8 mouse cellular contexts compared by ENCODE assay signal in genomic region chr11:74724235-74724791, GRCm38 (mm10). TPM values are rescaled to one million over a fixed set of nuclear protein-coding genes. Genes with fewer than 3 reads are reported as not detected.
DNase-seq lines count a peak whose midpoint lies in the region; ATAC-seq and TF ChIP-seq lines count a peak whose summit lies in the region.

Gene Pafah1b1 (minus strand): TSS chr11:74724670.

- peak; percentile 88 for DNase-seq in c-Kit-positive CD71-positive TER-119-positive erythroid progenitor cells, embryonic 14.5 days (ENCODE audit: low spot score)
- peak; percentile 96 to 97 for DNase-seq in heart, postnatal 10 days
- peak; percentile 65 for DNase-seq in large intestine, adult 2 months (ENCODE audit: low read depth, low spot score)
- peak; percentile 97 for DNase-seq in liver, postnatal 0 days
- DNase-seq in testis, postnatal 10 days (ENCODE audit: low spot score): peak; percentile 97

- WGBS in forebrain, embryonic 13.5 days: 0% methylated on average over 53 of the region's 56 CpGs
- WGBS in large intestine, adult 2 months: under 1% methylated on average over 51 of the region's 56 CpGs
- under 1% methylated on average over 42 of the region's 56 CpGs for WGBS in liver, postnatal 0 days (ENCODE audit: insufficient replicate concordance)
- WGBS in neural tube, embryonic 14.5 days: under 1% methylated on average over 54 of the region's 56 CpGs

- peaks cover 45% of the 10 kb centered on the region for H3K4me1 ChIP-seq in E14TG2a.4 (replicated peaks; ENCODE audit: low read depth, low read length)
- H3K4me1 ChIP-seq in forebrain, embryonic 13.5 days: peaks cover 35% of the 10 kb centered on the region
- peaks cover 24% of the 10 kb centered on the region for H3K4me1 ChIP-seq in liver, postnatal 0 days (ENCODE audit: insufficient read depth)
- H3K4me1 ChIP-seq in neural tube, embryonic 14.5 days (ENCODE audit: control insufficient read depth, insufficient read depth, low read length): peaks cover 21% of the 10 kb centered on the region; the same call in 1 of the 2 replicates

- peak within 1 kb of the TSS; percentile 80 for H3K4me2 ChIP-seq in forebrain, embryonic 13.5 days
- peak within 1 kb of the TSS; percentile 93 for H3K4me2 ChIP-seq in liver, postnatal 0 days (ENCODE audit: low read depth, low read length)
- peak within 1 kb of the TSS; percentile 87 for H3K4me2 ChIP-seq in neural tube, embryonic 14.5 days (ENCODE audit: low read depth, low read length)

- ATAC-seq in forebrain, embryonic 13.5 days: peak; percentile 97
- peak; percentile 96 for ATAC-seq in liver, postnatal 0 days
- ATAC-seq in neural tube, embryonic 14.5 days (ENCODE audit: low read depth): peak; percentile 95

- peak within 1 kb of the TSS; percentile 98 for H3K9ac ChIP-seq in forebrain, embryonic 13.5 days
- H3K9ac ChIP-seq in liver, postnatal 0 days (replicated peaks): peak within 1 kb of the TSS; percentile 98
- peak within 1 kb of the TSS; percentile 87 for H3K9ac ChIP-seq in neural tube, embryonic 14.5 days (replicated peaks; ENCODE audit: low read depth, low read length)

- H3K36me3 ChIP-seq in E14TG2a.4 (ENCODE audit: insufficient read depth, low read length): no peaks in the 10 kb centered on the region
- no peaks in the 10 kb centered on the region for H3K36me3 ChIP-seq in forebrain, embryonic 13.5 days (ENCODE audit: poor library complexity, severe bottlenecking)
- H3K36me3 ChIP-seq in liver, postnatal 0 days (replicated peaks; ENCODE audit: insufficient read depth, low read length): no peaks in the 10 kb centered on the region
- no peaks in the 10 kb centered on the region for H3K36me3 ChIP-seq in neural tube, embryonic 14.5 days (ENCODE audit: control insufficient read depth, insufficient read depth, low read length)

- H3K4me3 ChIP-seq in E14TG2a.4 (replicated peaks; ENCODE audit: low read length): peak within 1 kb of the TSS; percentile 95
- peak within 1 kb of the TSS; percentile 72 for H3K4me3 ChIP-seq in forebrain, embryonic 13.5 days
- H3K4me3 ChIP-seq in liver, postnatal 0 days (ENCODE audit: low read depth, low read length): peak within 1 kb of the TSS; percentile 95
- H3K4me3 ChIP-seq in neural tube, embryonic 14.5 days (ENCODE audit: low read depth, low read length): peak within 1 kb of the TSS; percentile 82

- peak within 1 kb of the TSS; percentile 99 for H3K27ac ChIP-seq in forebrain, embryonic 13.5 days
- H3K27ac ChIP-seq in liver, postnatal 0 days (ENCODE audit: low read depth): peak within 1 kb of the TSS; percentile 96
- peak within 1 kb of the TSS; percentile 100 for H3K27ac ChIP-seq in neural tube, embryonic 14.5 days (ENCODE audit: low read depth, low read length)

- intact Hi-C loops in heart, postnatal 10 days (cut with DNase I): loop anchor here (2.0 kb wide), 1 partner anchor 46 kb away; the partner anchor contains the start of gene Mettl16

- no peaks in the 10 kb centered on the region for H3K27me3 ChIP-seq in E14TG2a.4 (ENCODE audit: insufficient read depth, low read length)
- H3K27me3 ChIP-seq in forebrain, embryonic 13.5 days: no peaks in the 10 kb centered on the region
- H3K27me3 ChIP-seq in liver, postnatal 0 days (ENCODE audit: insufficient read depth, low read length): no peaks in the 10 kb centered on the region
- H3K27me3 ChIP-seq in neural tube, embryonic 14.5 days (ENCODE audit: control insufficient read depth, insufficient read depth, low read length): no peaks in the 10 kb centered on the region

- TF ChIP-seq CTCF in E14TG2a.4 (conservative IDR thresholded peaks at IDR 0.05; ENCODE audit: low read length): no peak
- peak; percentile 33 for TF ChIP-seq CTCF in liver, postnatal 0 days (IDR thresholded peaks at IDR 0.05; ENCODE audit: low read depth)

- no peaks in the 10 kb centered on the region for H3K9me3 ChIP-seq in E14TG2a.4 (ENCODE audit: low read length)
- H3K9me3 ChIP-seq in forebrain, embryonic 13.5 days (replicated peaks): no peaks in the 10 kb centered on the region
- H3K9me3 ChIP-seq in liver, postnatal 0 days (ENCODE audit: low read length): no peaks in the 10 kb centered on the region
- H3K9me3 ChIP-seq in neural tube, embryonic 14.5 days (ENCODE audit: control insufficient read depth, low read length): no peaks in the 10 kb centered on the region

- no peak for TF ChIP-seq EP300 in liver, postnatal 0 days (IDR thresholded peaks at IDR 0.05; ENCODE audit: low read depth)

RNA-seq across cellular contexts. Expression of gene Pafah1b1, which starts in this region (rescaled TPM):
- polyA plus RNA-seq in forebrain, embryonic 13.5 days (2015; fragmentation: Nextera tagmentation; extraction: Ambion mirVana): 59.0 and 64.5 TPM in 2 replicates
- 100 to 1,000 TPM; 236 to 281 TPM for total RNA-seq in heart, postnatal 10 days (2021)
- 19.1 and 24.0 TPM in 2 replicates for polyA plus RNA-seq in large intestine, adult 2 months (2012; rRNA removed)
- polyA plus RNA-seq in liver, postnatal 0 days (2015; fragmentation: Nextera tagmentation; extraction: Ambion mirVana): 24.1 and 30.1 TPM in 2 replicates
- polyA plus RNA-seq in neural tube, embryonic 14.5 days (2014; fragmentation: Nextera tagmentation; extraction: Ambion mirVana): 92.6 and 115 TPM in 2 replicates

Comparison
In these comparisons a context has a peak if more than half of its experiments do, and no peak if none do; other contexts are left out.
1. Peak in every context shown above with its lines: DNase-seq, ATAC-seq, H3K4me3 ChIP-seq and H3K27ac ChIP-seq.